Mouse (Mus musculus) forebrain, embryonic 11.5 days (tissue): ENCODE data around the gene Polr2e. TPM values are rescaled to one million over a fixed set of nuclear protein-coding genes. Genes with fewer than 3 reads are reported as not detected.

Experiments
- ATAC-seq: fragments of 200-750 bp; cut with Nextera tagmentation; replicated peaks from 2 replicates; pipeline ENCODE4 v1.8.0; 2017; ENCODE audit warnings: moderate TSS enrichment; ENCODE audit not compliant: low FRiP score
- DNase-seq: peaks from one replicate; pipeline ENCODE4 v3.0.0-alpha.2; 2017; ENCODE audit warnings: low spot score
- H3K27ac ChIP-seq: fragments of 300-500 bp; sonication (generic); 2 replicates; pipeline ENCODE4 v1.5.1; 2014; ENCODE audit warnings: low read depth, low read length
- H3K27me3 ChIP-seq: fragments of 300-500 bp; sonication (generic); 2 replicates; pipeline ENCODE4 v1.6.1; 2014; ENCODE audit warnings: mild to moderate bottlenecking, low read length, mixed read lengths; ENCODE audit not compliant: control insufficient read depth, insufficient read depth
- H3K36me3 ChIP-seq: fragments of 300-500 bp; sonication (generic); 2 replicates; pipeline ENCODE4 v1.6.1; 2014; ENCODE audit warnings: mild to moderate bottlenecking, low read length, moderate library complexity, mixed read lengths; ENCODE audit not compliant: control insufficient read depth, insufficient read depth
- H3K4me1 ChIP-seq: fragments of 300-500 bp; sonication (generic); replicated peaks from 2 replicates; pipeline ENCODE4 v1.6.1; 2014; ENCODE audit warnings: low read length, mixed read lengths; ENCODE audit not compliant: control insufficient read depth, insufficient read depth
- H3K4me2 ChIP-seq: fragments of 300-500 bp; sonication (generic); 2 replicates; pipeline ENCODE4 v1.6.1; 2014; ENCODE audit warnings: low read depth, mild to moderate bottlenecking, low read length, moderate library complexity, mixed read lengths; ENCODE audit not compliant: severe bottlenecking
- H3K4me3 ChIP-seq: fragments of 300-500 bp; sonication (generic); 2 replicates; pipeline ENCODE4 v1.5.1; 2014; ENCODE audit warnings: low read depth, low read length
- H3K9ac ChIP-seq: fragments of 300-500 bp; sonication (generic); 2 replicates; pipeline ENCODE4 v1.6.1; 2014; ENCODE audit warnings: low read length
- H3K9me3 ChIP-seq: fragments of 300-500 bp; sonication (generic); 2 replicates; pipeline ENCODE4 v1.6.1; 2016; ENCODE audit warnings: low read length, mixed read lengths; ENCODE audit not compliant: control insufficient read depth
- WGBS: fragments of 180-500 bp; shearing (Covaris S2); extraction: QIAGEN DNeasy Blood & Tissue Kit; methylation state at CpG from one replicate; pipeline ENCODE4 v1.1.7; 2014; 5-methylcytosine and 5-hydroxymethylcytosine counted together
- polyA plus RNA-seq: library from polyadenylated mRNA; unstranded; fragments of >200 nt; fragmentation: Nextera tagmentation; extraction: Ambion mirVana; gene quantifications from 2 replicates; pipeline ENCODE4 v1.2.1, GENCODE M21; 2014

The Polr2e gene
- polyA plus RNA-seq, 1 experiment from 2014 or later, result 217 TPM

DNA sequence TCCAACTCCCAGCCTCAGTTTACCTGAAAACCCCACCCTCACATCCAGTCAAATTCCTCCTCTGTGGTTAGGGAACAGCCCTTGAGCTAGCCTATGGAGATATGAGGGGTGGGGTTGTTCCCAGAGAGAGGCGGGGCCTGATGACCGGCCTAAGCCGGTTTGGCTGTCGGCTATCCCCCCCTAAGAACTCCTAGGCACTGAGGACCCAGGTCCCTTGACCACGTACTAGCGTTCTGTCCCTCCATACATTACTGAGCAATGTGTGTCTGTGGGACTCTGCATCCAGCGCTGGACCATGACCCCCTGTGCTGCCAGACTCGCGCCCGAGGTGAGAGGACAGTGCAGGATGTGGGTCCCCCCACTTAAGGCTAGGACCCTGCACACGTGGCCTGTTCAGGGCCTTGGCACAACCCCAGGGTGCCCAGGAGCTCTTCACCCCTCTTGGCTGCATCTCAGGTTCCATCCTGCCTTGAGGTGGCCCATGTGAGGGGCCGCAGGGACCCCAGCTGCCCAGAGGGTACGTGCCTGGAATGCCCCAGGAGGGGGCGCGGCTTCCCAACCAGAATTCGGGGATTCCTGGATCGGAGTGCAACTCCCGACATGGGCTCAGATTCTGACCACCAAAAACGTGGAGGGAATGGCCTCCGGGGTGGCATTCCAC, 20.0 kb downstream of the Polr2e start:
- H3K36me3 ChIP-seq, result no peaks in the 10 kb centered on the region
- peaks cover 11% of the 10 kb centered on the region for H3K27me3 ChIP-seq
- 3% methylated on average over 20 of the region's 20 CpGs for WGBS

DNA sequence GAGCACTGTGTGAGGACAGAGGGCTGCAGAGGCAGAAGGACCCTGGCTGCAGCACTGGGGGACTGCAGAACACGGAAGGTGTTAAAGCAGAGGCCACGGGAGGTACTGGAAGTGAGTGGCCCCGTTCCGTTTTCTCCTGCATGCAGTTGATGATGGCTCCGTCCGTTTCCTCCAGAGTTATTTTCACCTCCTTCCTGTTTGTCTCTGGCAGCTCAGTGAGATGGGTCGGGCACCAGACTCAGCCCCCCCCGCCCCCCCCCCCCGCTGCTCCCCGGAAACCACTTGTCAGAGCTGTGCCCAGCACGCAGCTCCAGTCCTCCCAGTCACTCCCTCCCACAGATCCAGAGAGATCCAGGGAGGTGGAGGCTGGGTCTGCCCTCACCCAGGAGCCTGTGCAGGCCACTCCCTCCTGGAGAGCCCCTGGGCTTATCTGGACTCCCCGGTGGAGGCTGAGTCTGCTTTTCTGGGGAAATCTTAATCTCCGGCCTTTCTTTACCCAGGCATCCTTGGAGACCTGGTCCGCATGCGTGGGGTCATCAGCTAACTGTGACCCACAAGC, 20.8 kb downstream of the Polr2e start:
- H3K4me1 ChIP-seq, result peaks cover 5% of the 10 kb centered on the region; the same call in 1 of the 2 replicates
- H3K4me2 ChIP-seq, result no peak overlapping the region
- WGBS, result 6% methylated on average over 15 of the region's 15 CpGs
- peak overlapping the region; percentile 2; the same call in 1 of the 2 replicates for H3K9ac ChIP-seq
- H3K27me3 ChIP-seq, result peaks cover 19% of the 10 kb centered on the region
- H3K4me3 ChIP-seq, result no peak overlapping the region
- ATAC-seq (0 out of 2 replicates have a peak, but pooled peaks have one; percentile 38), DNase-seq (no peak)
- H3K27ac ChIP-seq, result no peak overlapping the region
- no peaks in the 10 kb centered on the region for H3K36me3 ChIP-seq
- no peaks in the 10 kb centered on the region for H3K9me3 ChIP-seq

More for the DNA sequence above, 20.0 kb downstream of the Polr2e start:
- Histone ChIP-seq H3K27ac (no peak overlapping the region), H3K4me3 (peak overlapping the region; percentile 21), H3K4me1 (peaks cover 5% of the 10 kb centered on the region; the same call in 1 of the 2 replicates), H3K9me3 (no peaks in the 10 kb centered on the region), H3K9ac (peak overlapping the region; percentile 37), H3K4me2 (peak overlapping the region; percentile 40)
- peak; percentile 43 for ATAC-seq
- peak; percentile 70 for DNase-seq

DNA sequence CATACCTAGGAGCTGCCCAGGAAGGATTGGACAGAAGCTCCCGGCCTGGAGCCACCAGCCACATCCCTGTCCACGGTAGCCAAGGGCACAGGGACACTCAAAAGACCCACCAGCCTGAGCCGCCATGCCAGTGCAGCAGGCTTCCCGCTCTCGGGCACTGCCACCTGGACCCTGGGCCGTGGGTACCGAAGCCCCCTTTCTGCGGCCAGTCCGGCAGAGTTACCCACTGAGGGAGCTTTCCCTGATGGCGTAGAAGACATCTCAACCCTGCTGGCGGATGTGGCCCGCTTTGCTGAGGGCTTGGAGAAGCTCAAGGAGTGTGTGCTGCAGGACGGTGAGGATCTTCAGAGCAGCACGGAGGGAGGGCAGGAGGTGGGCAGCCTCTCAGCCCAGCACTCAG, 21.8 kb downstream of the Polr2e start:
- ATAC-seq, result no peak
- no peaks in the 10 kb centered on the region for H3K36me3 ChIP-seq
- 86% methylated on average over 14 of the region's 14 CpGs for WGBS
- no peak overlapping the region for H3K4me2 ChIP-seq
- peaks cover 5% of the 10 kb centered on the region; the same call in 1 of the 2 replicates for H3K4me1 ChIP-seq
- H3K4me3 ChIP-seq, result no peak overlapping the region
- H3K9me3 ChIP-seq, result no peaks in the 10 kb centered on the region
- H3K27ac ChIP-seq, result no peak overlapping the region
- DNase-seq, result no peak
- H3K27me3 ChIP-seq, result peaks cover 30% of the 10 kb centered on the region
- H3K9ac ChIP-seq, result no peak overlapping the region

DNA sequence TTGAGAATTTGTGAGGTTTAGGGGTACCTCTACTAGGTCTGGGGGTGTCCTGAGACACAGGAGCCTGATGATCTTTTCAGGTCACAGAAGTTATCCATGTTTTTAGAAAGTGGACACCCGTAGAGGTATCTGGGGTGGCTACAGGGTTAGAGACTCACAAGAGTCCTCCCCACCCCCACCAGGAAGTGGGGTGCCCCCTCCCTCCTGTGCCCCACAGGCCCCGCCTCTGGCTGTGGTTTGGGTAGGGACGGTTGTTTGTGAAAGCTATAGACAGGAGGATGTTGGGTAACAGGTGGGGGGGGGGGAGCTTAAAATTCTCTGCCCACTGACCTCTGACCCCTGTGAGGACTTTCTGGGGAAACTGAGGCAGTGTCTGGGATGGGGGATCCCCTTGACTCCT, 22.2 kb downstream of the Polr2e start:
- no peaks in the 10 kb centered on the region for H3K36me3 ChIP-seq
- no peaks in the 10 kb centered on the region for H3K9me3 ChIP-seq
- H3K4me3 ChIP-seq, result no peak overlapping the region
- peaks cover 30% of the 10 kb centered on the region for H3K27me3 ChIP-seq
- 81% methylated on average over 3 of the region's 3 CpGs for WGBS
- H3K4me2 ChIP-seq, result no peak overlapping the region
- ATAC-seq (no peak), DNase-seq (no peak)
- peaks cover 5% of the 10 kb centered on the region; the same call in 1 of the 2 replicates for H3K4me1 ChIP-seq
- no peak overlapping the region for H3K27ac ChIP-seq
- H3K9ac ChIP-seq, result no peak overlapping the region

DNA sequence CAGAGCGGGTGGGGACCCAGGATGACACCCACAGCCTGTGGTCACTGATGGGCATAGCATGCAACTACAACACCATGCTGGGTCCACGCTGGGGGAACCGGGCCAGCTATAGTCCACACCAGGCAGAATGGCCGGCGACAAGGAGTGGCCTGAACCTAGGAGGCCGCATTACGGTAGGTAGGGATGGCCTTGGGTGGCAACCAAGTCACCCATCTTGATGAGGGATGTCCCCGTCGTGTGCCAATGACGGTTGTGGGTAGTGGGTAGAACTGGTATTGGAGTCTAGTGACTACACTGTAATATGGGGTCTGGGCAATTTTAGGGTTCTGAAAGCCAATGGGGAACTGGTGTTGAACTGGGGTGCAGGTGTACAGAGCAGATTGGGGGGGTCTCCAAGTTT, 22.7 kb downstream of the Polr2e start:
- H3K4me3 ChIP-seq, result no peak overlapping the region
- DNase-seq, result no peak
- ATAC-seq, result no peak
- no peak overlapping the region for H3K9ac ChIP-seq
- 88% methylated on average over 10 of the region's 10 CpGs for WGBS
- peaks cover 33% of the 10 kb centered on the region for H3K27me3 ChIP-seq
- peaks cover 5% of the 10 kb centered on the region; the same call in 1 of the 2 replicates for H3K4me1 ChIP-seq
- H3K36me3 ChIP-seq, result no peaks in the 10 kb centered on the region
- no peak overlapping the region for H3K27ac ChIP-seq
- H3K4me2 ChIP-seq, result no peak overlapping the region
- no peaks in the 10 kb centered on the region for H3K9me3 ChIP-seq

DNA sequence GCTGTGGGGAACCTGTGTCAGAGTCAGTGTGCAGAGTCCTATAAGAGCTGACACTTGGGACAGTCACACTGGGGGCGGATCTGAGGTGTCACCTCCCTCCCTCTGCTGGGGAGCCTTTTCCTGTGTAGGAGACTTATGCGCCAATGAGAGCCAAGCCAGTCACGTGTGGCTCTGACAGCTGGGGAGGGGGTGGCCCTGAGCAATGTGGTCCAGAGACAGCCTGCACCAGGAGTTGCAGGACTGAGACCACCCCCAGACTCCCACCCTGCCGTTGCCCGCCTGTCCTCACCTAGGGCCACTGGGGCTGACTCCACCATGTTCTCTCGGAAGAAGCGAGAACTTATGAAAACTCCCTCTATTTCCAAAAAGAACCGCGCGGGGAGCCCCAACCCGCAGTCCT, 23.1 kb downstream of the Polr2e start, which contains the start of gene Arhgap45:
Gene Arhgap45, plus strand, starts transcription at position 143 of the 400 bp plus-strand sequence.
- H3K4me3 ChIP-seq, result no peak within 1 kb of the TSS
- H3K4me1 ChIP-seq, result peaks cover 5% of the 10 kb centered on the region; the same call in 1 of the 2 replicates
- no peak within 1 kb of the TSS for H3K27ac ChIP-seq
- ATAC-seq (no peak), DNase-seq (no peak)
- no peak within 1 kb of the TSS for H3K9ac ChIP-seq
- H3K4me2 ChIP-seq, result no peak within 1 kb of the TSS
- peaks cover 33% of the 10 kb centered on the region for H3K27me3 ChIP-seq
- H3K36me3 ChIP-seq, result no peaks in the 10 kb centered on the region
- no peaks in the 10 kb centered on the region for H3K9me3 ChIP-seq
- 73% methylated on average over 11 of the region's 11 CpGs for WGBS

DNA sequence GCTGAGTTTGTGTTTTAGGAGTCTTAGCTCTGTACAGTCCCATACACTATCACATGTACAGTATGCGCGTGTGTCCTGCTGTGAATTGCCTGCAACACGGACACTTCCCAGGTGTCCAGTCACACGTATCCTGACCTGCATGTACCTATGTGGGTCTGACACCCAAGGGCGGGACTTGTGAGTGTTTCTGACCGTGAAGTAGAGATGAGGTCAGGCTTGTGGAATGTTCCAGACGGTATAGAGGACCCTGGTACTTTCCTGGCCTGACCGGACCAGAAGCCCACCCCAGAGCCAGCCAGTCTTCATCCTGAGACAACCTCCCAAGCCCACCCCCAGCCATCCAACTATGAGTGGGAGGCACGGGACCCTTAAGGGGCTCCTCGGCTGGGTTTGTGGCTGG, 24.0 kb downstream of the Polr2e start:
- Histone ChIP-seq H3K9ac (no peak overlapping the region), H3K27ac (no peak overlapping the region), H3K4me2 (no peak overlapping the region), H3K27me3 (peaks cover 33% of the 10 kb centered on the region), H3K4me1 (peaks cover 5% of the 10 kb centered on the region; the same call in 1 of the 2 replicates), H3K9me3 (peaks cover 6% of the 10 kb centered on the region; the same call in 1 of the 2 replicates), H3K4me3 (no peak overlapping the region), H3K36me3 (no peaks in the 10 kb centered on the region)
- DNase-seq (no peak), ATAC-seq (no peak)
- 83% methylated on average over 10 of the region's 10 CpGs for WGBS

DNA sequence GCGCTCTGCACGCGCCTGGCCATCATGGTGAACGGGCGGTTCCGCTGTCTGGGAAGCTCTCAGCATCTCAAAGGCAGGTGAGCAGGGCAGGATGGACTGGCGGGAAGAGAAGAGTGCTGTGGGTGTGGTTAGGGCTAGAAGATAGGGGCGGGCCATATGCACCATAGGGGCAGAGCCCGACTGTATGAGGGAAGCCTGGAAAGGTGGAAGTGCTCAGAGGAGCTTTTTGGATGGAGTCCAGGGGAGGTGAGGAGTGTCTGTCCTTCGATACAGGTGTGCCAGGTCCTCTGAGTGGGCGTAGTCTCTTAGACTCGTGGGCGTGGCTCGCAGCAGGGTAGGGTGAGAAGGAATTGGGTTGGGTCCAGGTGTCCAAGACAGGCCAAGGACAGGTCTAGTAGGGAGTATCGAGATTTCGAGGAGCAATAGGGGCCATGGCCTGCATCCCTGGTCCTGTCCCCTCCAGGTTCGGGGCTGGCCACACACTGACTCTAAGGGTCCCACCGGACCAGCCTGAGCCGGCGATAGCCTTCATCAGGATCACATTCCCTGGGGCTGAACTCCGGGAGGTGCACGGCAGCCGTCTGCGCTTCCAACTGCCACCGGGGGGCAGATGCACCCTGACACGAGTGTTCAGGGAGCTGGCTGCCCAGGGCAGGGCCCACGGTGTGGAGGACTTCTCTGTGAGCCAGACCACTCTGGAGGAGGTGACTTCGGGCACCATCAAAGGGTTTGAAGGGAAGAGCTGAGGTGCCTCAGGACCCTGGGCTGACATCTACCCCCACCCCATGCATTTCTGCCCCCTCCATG, 24.9 kb downstream of the Polr2e start:
- no peak for ATAC-seq
- DNase-seq, result no peak
- H3K27me3 ChIP-seq, result peaks cover 33% of the 10 kb centered on the region

More for the DNA sequence above, 24.9 kb downstream of the Polr2e start:
- H3K4me1 ChIP-seq, result peaks cover 2% of the 10 kb centered on the region; the same call in 1 of the 2 replicates
- no peak overlapping the region for H3K9ac ChIP-seq
- WGBS, result 24% methylated on average over 28 of the region's 28 CpGs
- H3K9me3 ChIP-seq, result peaks cover 8% of the 10 kb centered on the region; the same call in 1 of the 2 replicates
- H3K27ac ChIP-seq, result no peak overlapping the region
- H3K36me3 ChIP-seq, result no peaks in the 10 kb centered on the region
- no peak overlapping the region for H3K4me3 ChIP-seq
- H3K4me2 ChIP-seq, result no peak overlapping the region
